Mouse (Mus musculus) right cerebral cortex, adult 18-20 months (tissue): ENCODE measurements around the gene Spata13.
A peak's percentile ranks its signal among the peaks of the same experiment; 100 is the strongest.

ENCODE experiments used
- DNase-seq: peaks from one replicate; pipeline ENCODE4 v3.0.0; 2022; ENCODE audit warnings: mixed read lengths

The Spata13 gene

GRCm38 (mm10) chr14:60721938-60722337 is 88.1 kb downstream of the Spata13 start:
- DNase-seq: no peak

GRCm38 (mm10) chr14:60726091-60726490 is 92.3 kb downstream of the Spata13 start:
- DNase-seq: no peak

- no peak for DNase-seq
Measured at GRCm38 (mm10) chr14:60727130-60727529, 93.3 kb downstream of the Spata13 start.

- DNase-seq: no peak
Measured at GRCm38 (mm10) chr14:60732081-60732480, 98.3 kb downstream of the Spata13 start.

GRCm38 (mm10) chr14:60732787-60733186 is 99.0 kb downstream of the Spata13 start:
- DNase-seq: peak; percentile 34

GRCm38 (mm10) chr14:60733706-60734105 is 99.9 kb downstream of the Spata13 start:
- DNase-seq: no peak

GRCm38 (mm10) chr14:60735206-60735605 is 101.4 kb downstream of the Spata13 start:
- no peak for DNase-seq

- no peak for DNase-seq
Measured at GRCm38 (mm10) chr14:60735848-60736547, 102.2 kb downstream of the Spata13 start.

GRCm38 (mm10) chr14:60736591-60737192 is 102.9 kb downstream of the Spata13 start:
- no peak for DNase-seq

- no peak for DNase-seq
Measured at GRCm38 (mm10) chr14:60737202-60737611, 103.4 kb downstream of the Spata13 start.

GRCm38 (mm10) chr14:60738434-60738938 is 104.7 kb downstream of the Spata13 start:
- DNase-seq: no peak

- no peak for DNase-seq
Measured at GRCm38 (mm10) chr14:60739155-60739554, 105.4 kb downstream of the Spata13 start.

- no peak for DNase-seq
Measured at GRCm38 (mm10) chr14:60739616-60740015, 105.8 kb downstream of the Spata13 start.

- no peak for DNase-seq
Measured at GRCm38 (mm10) chr14:60740507-60740906, 106.7 kb downstream of the Spata13 start.

GRCm38 (mm10) chr14:60741033-60741432 is 107.2 kb downstream of the Spata13 start:
- DNase-seq: no peak

GRCm38 (mm10) chr14:60741490-60741981 is 107.7 kb downstream of the Spata13 start:
- DNase-seq: no peak

- DNase-seq: no peak
Measured at GRCm38 (mm10) chr14:60743681-60744080, 109.9 kb downstream of the Spata13 start.

- no peak for DNase-seq
Measured at GRCm38 (mm10) chr14:60745201-60745600, 111.4 kb downstream of the Spata13 start.

- no peak for DNase-seq
Measured at GRCm38 (mm10) chr14:60746141-60746540, 112.3 kb downstream of the Spata13 start.

GRCm38 (mm10) chr14:60747154-60747870 is 113.5 kb downstream of the Spata13 start:
- DNase-seq: no peak

GRCm38 (mm10) chr14:60749880-60750279 is 116.1 kb downstream of the Spata13 start:
- DNase-seq: no peak

- DNase-seq: no peak
Measured at GRCm38 (mm10) chr14:60751581-60751980, 117.8 kb downstream of the Spata13 start.
